Mouse (Mus musculus) forebrain, embryonic 13.5 days (tissue): ENCODE measurements around the gene Alkbh6. TPM values are rescaled to one million over a fixed set of nuclear protein-coding genes. Genes with fewer than 3 reads are reported as not detected.
A peak's percentile ranks its signal among the peaks of the same experiment; 100 is the strongest.

Source experiments
- ATAC-seq: fragments of 200-750 bp; cut with Nextera tagmentation; 2 replicates; pipeline ENCODE4 v1.8.0; 2017
- H3K27ac ChIP-seq: fragments of 300-500 bp; sonication (generic); 2 replicates; pipeline ENCODE4 v1.5.1; 2015; ENCODE audit warnings: inconsistent platforms, mild to moderate bottlenecking, moderate library complexity
- H3K27me3 ChIP-seq: fragments of 300-500 bp; sonication (generic); 2 replicates; pipeline ENCODE4 v1.6.1; 2015; ENCODE audit warnings: mild to moderate bottlenecking, inconsistent platforms
- H3K36me3 ChIP-seq: fragments of 300-500 bp; sonication (generic); 2 replicates; pipeline ENCODE4 v1.6.1; 2015; ENCODE audit warnings: mild to moderate bottlenecking, inconsistent platforms; ENCODE audit not compliant: poor library complexity, severe bottlenecking
- H3K4me1 ChIP-seq: fragments of 300-500 bp; sonication (generic); 2 replicates; pipeline ENCODE4 v1.6.1; 2015; ENCODE audit warnings: inconsistent platforms
- H3K4me2 ChIP-seq: fragments of 300-500 bp; sonication (generic); 2 replicates; pipeline ENCODE4 v1.6.1; 2015; ENCODE audit warnings: inconsistent platforms, mild to moderate bottlenecking, moderate library complexity
- H3K4me3 ChIP-seq: fragments of 300-500 bp; sonication (generic); 2 replicates; pipeline ENCODE4 v1.5.1; 2015; ENCODE audit warnings: mild to moderate bottlenecking, inconsistent platforms
- H3K9ac ChIP-seq: fragments of 300-500 bp; sonication (generic); 2 replicates; pipeline ENCODE4 v1.6.1; 2015; ENCODE audit warnings: mild to moderate bottlenecking, inconsistent platforms
- H3K9me3 ChIP-seq: fragments of 300-500 bp; sonication (generic); replicated peaks from 2 replicates; pipeline ENCODE4 v1.6.1; 2016; ENCODE audit warnings: inconsistent platforms
- WGBS: fragments of 180-500 bp; shearing (Covaris S2); methylation state at CpG from one replicate; pipeline ENCODE4 v1.1.7; 2015; 5-methylcytosine and 5-hydroxymethylcytosine counted together
- polyA plus RNA-seq: library from polyadenylated mRNA; unstranded; fragments of >200 nt; fragmentation: Nextera tagmentation; extraction: Ambion mirVana; gene quantifications from 2 replicates; pipeline ENCODE4 v1.2.1, GENCODE M21; 2015

Alkbh6 gene
- polyA plus RNA-seq, 1 experiment from 2014 or later, result 102 TPM

GRCm38 (mm10) chr7:30335688-30336087 is 27.2 kb downstream of the Alkbh6 start:
- Histone ChIP-seq H3K4me2 (no peak overlapping the region), H3K27ac (no peak overlapping the region), H3K9me3 (no peaks in the 10 kb centered on the region), H3K4me3 (no peak overlapping the region), H3K27me3 (peaks cover 24% of the 10 kb centered on the region), H3K36me3 (no peaks in the 10 kb centered on the region), H3K4me1 (peaks cover 29% of the 10 kb centered on the region), H3K9ac (no peak overlapping the region)
- 75% methylated on average over 6 of the region's 6 CpGs for WGBS
- no peak for ATAC-seq

GRCm38 (mm10) chr7:30336384-30336783 is 27.9 kb downstream of the Alkbh6 start:
- Histone ChIP-seq H3K4me3 (no peak overlapping the region), H3K9me3 (no peaks in the 10 kb centered on the region), H3K9ac (no peak overlapping the region), H3K27me3 (peaks cover 24% of the 10 kb centered on the region), H3K4me1 (peaks cover 27% of the 10 kb centered on the region), H3K27ac (no peak overlapping the region), H3K36me3 (no peaks in the 10 kb centered on the region), H3K4me2 (peak overlapping the region; percentile 16; the same call in 1 of the 2 replicates)
- 2% methylated on average over 9 of the region's 9 CpGs for WGBS
- ATAC-seq, result peak; percentile 56

GRCm38 (mm10) chr7:30339432-30340109 is 31.1 kb downstream of the Alkbh6 start:
- WGBS, result 72% methylated on average over 5 of the region's 5 CpGs
- ATAC-seq, result no peak
- H3K9ac ChIP-seq, result no peak overlapping the region
- H3K4me1 ChIP-seq, result peaks cover 2% of the 10 kb centered on the region; the same call in 1 of the 2 replicates
- H3K4me2 ChIP-seq, result no peak overlapping the region
- no peaks in the 10 kb centered on the region for H3K36me3 ChIP-seq
- no peak overlapping the region for H3K27ac ChIP-seq
- no peaks in the 10 kb centered on the region for H3K9me3 ChIP-seq
- no peak overlapping the region for H3K4me3 ChIP-seq
- peaks cover 29% of the 10 kb centered on the region for H3K27me3 ChIP-seq

- H3K9ac ChIP-seq, result no peak overlapping the region
- WGBS, result 28% methylated on average over 21 of the region's 21 CpGs
- no peak overlapping the region for H3K4me3 ChIP-seq
- H3K9me3 ChIP-seq, result no peaks in the 10 kb centered on the region
- H3K27ac ChIP-seq, result no peak overlapping the region
- H3K36me3 ChIP-seq, result no peaks in the 10 kb centered on the region
- H3K4me2 ChIP-seq, result no peak overlapping the region
- peaks cover 50% of the 10 kb centered on the region for H3K27me3 ChIP-seq
- 0 out of 2 replicates have a peak, but pooled peaks cover 6% of the 10 kb centered on the region for H3K4me1 ChIP-seq
- ATAC-seq, result no peak
Observed at GRCm38 (mm10) chr7:30346635-30347379, 38.3 kb downstream of the Alkbh6 start.

- Histone ChIP-seq H3K4me3 (no peak overlapping the region; the same call in 1 of the 2 replicates), H3K4me1 (0 out of 2 replicates have a peak, but pooled peaks cover 6% of the 10 kb centered on the region), H3K9me3 (no peaks in the 10 kb centered on the region), H3K27me3 (peaks cover 50% of the 10 kb centered on the region), H3K9ac (peak overlapping the region; percentile 26; the same call in 1 of the 2 replicates), H3K4me2 (peak overlapping the region; percentile 45), H3K36me3 (no peaks in the 10 kb centered on the region), H3K27ac (no peak overlapping the region)
- WGBS, result 2% methylated on average over 30 of the region's 30 CpGs
- peak; percentile 70 for ATAC-seq
Observed at GRCm38 (mm10) chr7:30347828-30348227, 39.3 kb downstream of the Alkbh6 start.

GRCm38 (mm10) chr7:30353279-30353822 is 44.8 kb downstream of the Alkbh6 start:
- H3K36me3 ChIP-seq, result peaks cover 31% of the 10 kb centered on the region
- no peak overlapping the region for H3K27ac ChIP-seq
- 18% methylated on average over 6 of the region's 6 CpGs for WGBS
- H3K9ac ChIP-seq, result no peak overlapping the region
- no peak overlapping the region for H3K4me2 ChIP-seq
- peaks cover 16% of the 10 kb centered on the region for H3K27me3 ChIP-seq
- ATAC-seq, result peak; percentile 58; the same call in 1 of the 2 replicates
- peaks cover 12% of the 10 kb centered on the region; the same call in 1 of the 2 replicates for H3K4me1 ChIP-seq
- no peaks in the 10 kb centered on the region for H3K9me3 ChIP-seq
- H3K4me3 ChIP-seq, result no peak overlapping the region

- no peak overlapping the region for H3K9ac ChIP-seq
- peaks cover 32% of the 10 kb centered on the region for H3K36me3 ChIP-seq
- 78% methylated on average over 4 of the region's 4 CpGs for WGBS
- no peak overlapping the region for H3K4me2 ChIP-seq
- H3K27me3 ChIP-seq, result peaks cover 10% of the 10 kb centered on the region; the same call in 1 of the 2 replicates
- no peak for ATAC-seq
- H3K27ac ChIP-seq, result no peak overlapping the region
- H3K4me1 ChIP-seq, result peaks cover 14% of the 10 kb centered on the region
- no peaks in the 10 kb centered on the region for H3K9me3 ChIP-seq
- no peak overlapping the region for H3K4me3 ChIP-seq
Observed at GRCm38 (mm10) chr7:30354059-30354458, 45.5 kb downstream of the Alkbh6 start.

GRCm38 (mm10) chr7:30358378-30359186 is 50.1 kb downstream of the Alkbh6 start:
- H3K4me1 ChIP-seq, result peaks cover 49% of the 10 kb centered on the region
- WGBS, result 81% methylated on average over 7 of the region's 7 CpGs
- ATAC-seq, result no peak
- no peak overlapping the region for H3K4me2 ChIP-seq
- no peak overlapping the region for H3K9ac ChIP-seq
- H3K27me3 ChIP-seq, result no peaks in the 10 kb centered on the region
- H3K9me3 ChIP-seq, result no peaks in the 10 kb centered on the region
- H3K4me3 ChIP-seq, result no peak overlapping the region
- H3K36me3 ChIP-seq, result peaks cover 51% of the 10 kb centered on the region
- H3K27ac ChIP-seq, result no peak overlapping the region

GRCm38 (mm10) chr7:30359276-30359865 is 50.9 kb downstream of the Alkbh6 start:
- Histone ChIP-seq H3K4me3 (no peak overlapping the region), H3K36me3 (peaks cover 45% of the 10 kb centered on the region), H3K4me2 (peak overlapping the region; percentile 2; the same call in 1 of the 2 replicates), H3K27me3 (peaks cover 4% of the 10 kb centered on the region), H3K9ac (no peak overlapping the region), H3K27ac (no peak overlapping the region), H3K9me3 (no peaks in the 10 kb centered on the region), H3K4me1 (peaks cover 47% of the 10 kb centered on the region)
- ATAC-seq, result no peak
- 91% methylated on average over 31 of the region's 31 CpGs for WGBS

GRCm38 (mm10) chr7:30360028-30360427 is 51.5 kb downstream of the Alkbh6 start:
- WGBS, result 94% methylated on average over 17 of the region's 17 CpGs
- H3K27ac ChIP-seq, result no peak overlapping the region
- peaks cover 8% of the 10 kb centered on the region for H3K27me3 ChIP-seq
- no peak overlapping the region for H3K4me3 ChIP-seq
- peaks cover 41% of the 10 kb centered on the region for H3K36me3 ChIP-seq
- ATAC-seq, result no peak
- no peaks in the 10 kb centered on the region for H3K9me3 ChIP-seq
- H3K9ac ChIP-seq, result no peak overlapping the region
- peaks cover 47% of the 10 kb centered on the region for H3K4me1 ChIP-seq
- peak overlapping the region; percentile 2; the same call in 1 of the 2 replicates for H3K4me2 ChIP-seq

GRCm38 (mm10) chr7:30362652-30363343 is 54.3 kb downstream of the Alkbh6 start, which contains the start of gene Lrfn3:
Lrfn3 (minus strand) TSS chr7:30362772.
- H3K4me2 ChIP-seq, result peak within 1 kb of the TSS; percentile 86
- WGBS, result 1% methylated on average over 36 of the region's 55 CpGs
- H3K27me3 ChIP-seq, result peaks cover 13% of the 10 kb centered on the region
- peak within 1 kb of the TSS; percentile 31; the same call in 1 of the 2 replicates for H3K27ac ChIP-seq
- ATAC-seq, result peak; percentile 86
- H3K36me3 ChIP-seq, result peaks cover 20% of the 10 kb centered on the region
- H3K9me3 ChIP-seq, result no peaks in the 10 kb centered on the region
- peak within 1 kb of the TSS; percentile 70 for H3K4me3 ChIP-seq
- peak within 1 kb of the TSS; percentile 95 for H3K9ac ChIP-seq
- H3K4me1 ChIP-seq, result peaks cover 44% of the 10 kb centered on the region
